ENCODE assay signal across 17 mouse cellular contexts in genomic region chr13:103027456-103028078, GRCm38 (mm10).
DNase-seq lines count a peak whose midpoint lies in the region; ATAC-seq and TF ChIP-seq lines count a peak whose summit lies in the region.
"Had no signal": no experiment of that assay in that cellular context is flagged by ENCODE, and none has a peak within 500 bp of the region (broad histone marks: within the 10 kb centered on the region; RNA-seq: fewer than 3 reads in every experiment).

No protein-coding gene starts in this region.

- H3K4me3 ChIP-seq in heart, embryonic 13.5 days: no peak overlapping the region
- H3K4me3 ChIP-seq in embryonic facial prominence, embryonic 11.5 days (ENCODE audit: low read depth, low read length): no peak overlapping the region
- H3K4me3 ChIP-seq in limb, embryonic 12.5 days (replicated peaks): no peak overlapping the region
- H3K4me3 ChIP-seq in kidney, adult 2 months (ENCODE audit: insufficient read depth, low read depth, low read length): no peak overlapping the region
- H3K4me3 ChIP-seq: erythroblast, embryonic 14.5 days; liver, embryonic 15.5 days; myocyte had no signal

- peaks cover 3% of the 10 kb centered on the region; the same call in 1 of the 2 replicates for H3K36me3 ChIP-seq in heart, embryonic 13.5 days
- H3K36me3 ChIP-seq in embryonic facial prominence, embryonic 11.5 days (replicated peaks; ENCODE audit: control insufficient read depth, insufficient read depth, low read depth, low read length): no peaks in the 10 kb centered on the region
- H3K36me3 ChIP-seq in limb, embryonic 12.5 days: no peaks in the 10 kb centered on the region
- H3K36me3 ChIP-seq in kidney, adult 2 months (ENCODE audit: control insufficient read depth, insufficient read depth, low read length): no peaks in the 10 kb centered on the region
- H3K36me3 ChIP-seq: G1E; liver, embryonic 15.5 days had no signal

- H3K4me1 ChIP-seq in heart, embryonic 13.5 days: peaks cover 52% of the 10 kb centered on the region
- no peaks in the 10 kb centered on the region for H3K4me1 ChIP-seq in embryonic facial prominence, embryonic 11.5 days (ENCODE audit: control insufficient read depth, insufficient read depth, low read length)
- peaks cover 36% of the 10 kb centered on the region for H3K4me1 ChIP-seq in limb, embryonic 12.5 days (replicated peaks)
- H3K4me1 ChIP-seq in kidney, adult 2 months (ENCODE audit: control insufficient read depth, insufficient read depth, low read length): peaks cover 3% of the 10 kb centered on the region; the same call in 1 of the 2 replicates
- H3K4me1 ChIP-seq: liver, embryonic 15.5 days had no signal

- no peak for ATAC-seq in heart, embryonic 13.5 days (ENCODE audit: extremely low read depth, insufficient number of reproducible peaks, low FRiP score, low TSS enrichment)
- peak; percentile 73; the same call in 1 of the 2 replicates for ATAC-seq in embryonic facial prominence, embryonic 11.5 days (replicated peaks; ENCODE audit: insufficient number of reproducible peaks, low FRiP score, low TSS enrichment, low read depth)
- peak; percentile 81 for ATAC-seq in limb, embryonic 12.5 days (ENCODE audit: insufficient number of reproducible peaks, insufficient read depth, low FRiP score, low TSS enrichment, low read depth)
- ATAC-seq: inflammation-experienced regulatory T-cells, adult 6 months had no signal

- no peaks in the 10 kb centered on the region for H3K9me3 ChIP-seq in heart, embryonic 13.5 days
- H3K9me3 ChIP-seq in embryonic facial prominence, embryonic 11.5 days (replicated peaks; ENCODE audit: control insufficient read depth, low read length): no peaks in the 10 kb centered on the region
- H3K9me3 ChIP-seq in limb, embryonic 12.5 days: no peaks in the 10 kb centered on the region
- H3K9me3 ChIP-seq: G1E; liver, embryonic 15.5 days had no signal

- 49% methylated on average over 17 of the region's 17 CpGs for WGBS in heart, embryonic 13.5 days
- 22% methylated on average over 17 of the region's 17 CpGs for WGBS in embryonic facial prominence, embryonic 11.5 days
- 5% methylated on average over 17 of the region's 17 CpGs for WGBS in limb, embryonic 12.5 days
- 78% methylated on average over 17 of the region's 17 CpGs for WGBS in kidney, adult 2 months

- no peaks in the 10 kb centered on the region for H3K27me3 ChIP-seq in heart, embryonic 13.5 days (replicated peaks)
- H3K27me3 ChIP-seq in embryonic facial prominence, embryonic 11.5 days (ENCODE audit: control insufficient read depth, insufficient read depth, low read length): no peaks in the 10 kb centered on the region
- H3K27me3 ChIP-seq in limb, embryonic 12.5 days: peaks cover 40% of the 10 kb centered on the region
- no peaks in the 10 kb centered on the region for H3K27me3 ChIP-seq in kidney, adult 2 months (replicated peaks; ENCODE audit: control insufficient read depth, insufficient read depth, low read length)
- H3K27me3 ChIP-seq: liver, embryonic 15.5 days had no signal

- H3K9ac ChIP-seq in heart, embryonic 13.5 days: 0 out of 2 replicates have a peak overlapping the region, but pooled peaks have one; percentile 24
- no peak overlapping the region for H3K9ac ChIP-seq in embryonic facial prominence, embryonic 11.5 days (replicated peaks; ENCODE audit: low read length)
- H3K9ac ChIP-seq in limb, embryonic 12.5 days (replicated peaks): no peak overlapping the region
- H3K9ac ChIP-seq: liver, embryonic 15.5 days had no signal

- 0 out of 2 replicates have a peak overlapping the region, but pooled peaks have one; percentile 16 for H3K27ac ChIP-seq in heart, embryonic 13.5 days (replicated peaks)
- no peak overlapping the region for H3K27ac ChIP-seq in embryonic facial prominence, embryonic 11.5 days (replicated peaks; ENCODE audit: low read depth, low read length)
- H3K27ac ChIP-seq in limb, embryonic 12.5 days: 0 out of 2 replicates have a peak overlapping the region, but pooled peaks have one; percentile 1
- H3K27ac ChIP-seq in kidney, adult 2 months (ENCODE audit: insufficient read depth, low read depth, low read length): no peak overlapping the region
- H3K27ac ChIP-seq: liver, embryonic 15.5 days had no signal

- TF ChIP-seq POLR2A in brain, embryonic 14.5 days (IDR thresholded peaks at IDR 0.05; ENCODE audit: borderline replicate concordance, extremely low read depth, insufficient read depth, insufficient read length, poor library complexity, severe bottlenecking): no peak
- TF ChIP-seq POLR2A in kidney, adult 2 months (IDR thresholded peaks at IDR 0.05; ENCODE audit: low read depth, low read length): no peak

- H3K4me2 ChIP-seq in heart, embryonic 13.5 days: peak overlapping the region; percentile 41
- no peak overlapping the region for H3K4me2 ChIP-seq in embryonic facial prominence, embryonic 11.5 days (ENCODE audit: low read depth, low read length)
- H3K4me2 ChIP-seq in limb, embryonic 12.5 days: peak overlapping the region; percentile 36
- H3K4me2 ChIP-seq: liver, embryonic 15.5 days had no signal

- no peak for TF ChIP-seq CTCF in brain, embryonic 14.5 days (IDR thresholded peaks at IDR 0.05; ENCODE audit: borderline replicate concordance, extremely low read depth, insufficient read depth, insufficient read length)
- no peak for TF ChIP-seq CTCF in kidney, adult 2 months (conservative IDR thresholded peaks at IDR 0.05; ENCODE audit: insufficient read depth, insufficient read length, low read depth, low read length)

- no peak for DNase-seq in heart, postnatal 4 days
- peak; percentile 44 for DNase-seq in brain, embryonic 14.5 days (ENCODE audit: low read depth)
- DNase-seq in embryonic facial prominence, embryonic 11.5 days (ENCODE audit: low spot score): peak; percentile 87
- DNase-seq in layer of hippocampus, postnatal 10 days (ENCODE audit: low spot score in 2 of 2): no peak
- DNase-seq in urinary bladder, postnatal 36 days (ENCODE audit: low spot score in 2 of 2): no peak
- no peak for DNase-seq in kidney, adult 2 months
- DNase-seq: cerebellum, postnatal 10 days; kidney, postnatal 25 days; lung, postnatal 4 days; thymus, postnatal 4 days had no signal

Comparison
In these comparisons a context has a peak if more than half of its experiments do, and no peak if none do; other contexts are left out.
1. H3K27ac ChIP-seq: peak in heart, embryonic 13.5 days (single experiment) and limb, embryonic 12.5 days (single experiment); none in embryonic facial prominence, embryonic 11.5 days (single experiment) and kidney, adult 2 months (single experiment).
2. DNase-seq: peak in brain, embryonic 14.5 days (single experiment) and embryonic facial prominence, embryonic 11.5 days (single experiment); none in heart, postnatal 4 days (single experiment), layer of hippocampus, postnatal 10 days (0 of 2), urinary bladder, postnatal 36 days (0 of 2) and kidney, adult 2 months (single experiment).